Mouse (Mus musculus): Measurements from ENCODE around the gene Pex5l.

GRCm38 (mm10) chr3:33075696-33076095, 67.4 kb downstream of the Pex5l start:
- no peak for TF ChIP-seq CTCF (IDR thresholded peaks at IDR 0.05)
- no peak for TF ChIP-seq EP300 (IDR thresholded peaks at IDR 0.05)

Data from lung, postnatal 0 days (tissue).